Mouse (Mus musculus) lung, postnatal 0 days (tissue): Measurements from ENCODE around the gene Svs2.

Source experiments
- CTCF ChIP-seq: IDR thresholded peaks from 2 replicates; pipeline ENCODE4 v1.5.1; 2016; ENCODE audit warnings: antibody characterized with exemption, mild to moderate bottlenecking
- EP300 ChIP-seq: IDR thresholded peaks from 2 replicates; pipeline ENCODE4 v1.6.1; 2016; ENCODE audit warnings: antibody characterized with exemption, mild to moderate bottlenecking, control low read depth

- TF ChIP-seq CTCF (no peak), EP300 (no peak)
Measured at GRCm38 (mm10) chr2:164212711-164213110, 25.6 kb downstream of the Svs2 start.
